Mouse (Mus musculus): Measurements from ENCODE around the gene Gm49318. TPM values are rescaled to one million over a fixed set of nuclear protein-coding genes. Genes with fewer than 3 reads are reported as not detected.

Gm49318 gene
- polyA plus RNA-seq, 1 experiment = not detected

DNA sequence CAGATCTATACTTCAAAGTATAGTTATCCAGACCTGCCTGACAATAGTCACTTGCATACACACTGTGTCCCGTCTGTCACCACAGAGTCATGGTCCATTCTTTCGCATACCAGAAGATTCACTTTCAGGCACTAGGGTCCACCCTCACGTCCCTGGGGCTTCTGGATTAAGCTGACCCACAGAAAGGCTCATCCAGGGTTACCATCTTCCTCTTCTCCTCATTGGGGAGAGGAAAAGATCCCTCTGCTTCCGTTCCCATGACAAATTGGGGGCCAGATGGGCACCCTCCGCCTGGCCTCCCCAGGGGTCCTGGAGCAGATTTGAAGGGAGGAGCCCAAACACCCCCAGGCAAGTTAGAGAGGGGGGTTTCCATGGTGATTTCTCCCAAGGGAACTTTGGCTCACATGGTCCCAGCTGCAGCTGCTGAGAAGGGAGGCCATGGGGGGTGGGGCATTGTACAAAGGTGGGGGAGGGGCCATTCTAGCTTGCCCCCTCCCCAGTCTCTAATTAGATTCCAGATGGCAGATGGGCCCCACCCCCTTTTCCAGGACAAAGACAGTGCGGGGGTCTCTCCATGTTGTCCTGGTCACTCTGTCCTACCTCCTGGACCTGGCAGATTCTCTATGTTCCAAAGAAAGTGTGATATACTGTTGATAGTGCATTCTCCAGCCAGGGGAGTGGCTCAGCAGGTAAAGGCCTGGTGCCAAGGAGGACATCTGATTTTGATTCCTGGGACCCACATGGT is 35.6 kb downstream of the Gm49318 start:
- H3K36me3 ChIP-seq (ENCODE audit: control insufficient read depth, insufficient read depth, low read length) = no peaks in the 10 kb centered on the region
- H3K4me1 ChIP-seq (ENCODE audit: control insufficient read depth, insufficient read depth, insufficient read length) = no peaks in the 10 kb centered on the region
- no peak for DNase-seq (ENCODE audit: low read depth in 1 of 2, low spot score in 2 of 2)
- no peak overlapping the region for H3K27ac ChIP-seq (ENCODE audit: insufficient read depth, low read length)
- no peak overlapping the region for H3K4me3 ChIP-seq (ENCODE audit: extremely low read depth, insufficient read depth, insufficient read length)
- no peaks in the 10 kb centered on the region for H3K27me3 ChIP-seq (ENCODE audit: control insufficient read depth, insufficient read depth, low read length)
- TF ChIP-seq POLR2A (IDR thresholded peaks at IDR 0.05; ENCODE audit: low read depth, low read length) (no peak), CTCF (IDR thresholded peaks at IDR 0.05; ENCODE audit: extremely low read depth, insufficient read depth, insufficient read length, insufficient replicate concordance) (no peak)
- WGBS = 68% methylated on average over 6 of the region's 6 CpGs

DNA sequence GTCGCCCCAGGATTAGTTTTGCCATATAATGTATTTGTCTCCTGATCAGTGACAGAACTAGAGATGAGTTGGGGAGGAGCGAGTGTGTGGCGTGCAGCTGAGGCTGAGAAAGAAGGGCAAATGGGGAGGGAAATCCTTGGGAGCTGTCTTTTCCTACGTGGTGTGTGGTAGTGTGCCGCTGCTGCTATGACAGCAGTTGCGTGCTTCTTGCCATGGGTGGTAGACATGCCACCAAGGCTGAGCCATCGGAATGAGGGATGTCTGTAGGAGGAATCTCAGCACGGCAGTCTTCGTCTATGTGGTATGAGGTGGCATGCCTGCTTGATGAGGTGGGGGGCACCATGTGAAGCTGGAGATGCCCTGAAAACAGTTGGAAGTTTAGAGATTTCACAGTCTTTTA is 40.7 kb downstream of the Gm49318 start:
- no peaks in the 10 kb centered on the region for H3K27me3 ChIP-seq (ENCODE audit: control insufficient read depth, insufficient read depth, low read length)
- H3K36me3 ChIP-seq (ENCODE audit: control insufficient read depth, insufficient read depth, low read length) = no peaks in the 10 kb centered on the region
- H3K4me1 ChIP-seq (ENCODE audit: control insufficient read depth, insufficient read depth, insufficient read length) = no peaks in the 10 kb centered on the region
- WGBS = 94% methylated on average over 9 of the region's 9 CpGs
- H3K4me3 ChIP-seq (ENCODE audit: extremely low read depth, insufficient read depth, insufficient read length) = no peak overlapping the region
- no peak overlapping the region for H3K27ac ChIP-seq (ENCODE audit: insufficient read depth, low read length)
- no peak for DNase-seq (ENCODE audit: low read depth in 1 of 2, low spot score in 2 of 2)
- TF ChIP-seq POLR2A (IDR thresholded peaks at IDR 0.05; ENCODE audit: low read depth, low read length) (no peak), CTCF (IDR thresholded peaks at IDR 0.05; ENCODE audit: extremely low read depth, insufficient read depth, insufficient read length, insufficient replicate concordance) (no peak)

DNA sequence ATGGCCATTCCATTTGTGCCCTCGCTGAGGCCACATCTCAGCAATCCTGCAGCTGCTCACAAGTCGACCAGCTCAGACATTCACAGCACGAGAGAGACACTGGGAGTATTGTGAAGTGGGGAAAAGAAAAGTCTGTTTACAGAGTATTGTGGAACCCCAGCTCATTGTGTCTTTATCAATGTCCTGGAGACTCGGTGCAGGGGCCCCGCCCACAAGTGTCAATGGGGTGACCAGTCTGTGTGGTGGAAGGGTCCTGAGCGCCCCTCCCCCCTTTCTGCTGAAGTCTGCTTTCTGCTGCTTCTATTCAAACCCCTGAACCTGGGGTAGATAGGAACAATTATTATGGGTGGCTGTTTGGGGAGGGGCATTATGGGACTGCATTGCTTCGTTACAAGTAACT is 42.6 kb downstream of the Gm49318 start:
- no peak overlapping the region for H3K4me3 ChIP-seq (ENCODE audit: extremely low read depth, insufficient read depth, insufficient read length)
- H3K27ac ChIP-seq (ENCODE audit: insufficient read depth, low read length) = no peak overlapping the region
- TF ChIP-seq POLR2A (IDR thresholded peaks at IDR 0.05; ENCODE audit: low read depth, low read length) = no peak
- H3K27me3 ChIP-seq (ENCODE audit: control insufficient read depth, insufficient read depth, low read length) = no peaks in the 10 kb centered on the region
- 70% methylated on average over 7 of the region's 7 CpGs for WGBS
- DNase-seq (ENCODE audit: low read depth in 1 of 2, low spot score in 2 of 2) = no peak
- H3K36me3 ChIP-seq (ENCODE audit: control insufficient read depth, insufficient read depth, low read length) = no peaks in the 10 kb centered on the region
- no peaks in the 10 kb centered on the region for H3K4me1 ChIP-seq (ENCODE audit: control insufficient read depth, insufficient read depth, insufficient read length)

DNA sequence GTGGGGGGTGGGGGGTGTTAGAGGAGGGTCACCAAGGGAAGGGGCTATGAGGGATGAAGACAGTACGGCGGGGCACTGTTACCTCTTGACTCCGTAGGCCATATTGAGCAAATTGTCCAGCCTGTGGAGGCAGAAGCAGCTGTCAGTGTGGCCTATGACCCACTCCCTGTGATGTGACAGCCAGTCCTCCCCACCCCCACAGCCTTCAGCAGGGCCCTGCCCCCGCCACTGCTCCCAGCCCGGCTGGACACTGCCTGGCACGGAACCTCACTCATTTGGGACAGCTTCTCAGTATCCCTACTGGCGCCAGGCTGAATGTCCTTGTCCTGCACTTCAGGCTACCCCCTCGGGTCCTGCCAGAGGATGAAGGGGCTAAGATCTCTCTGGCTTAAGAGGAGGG is 46.5 kb downstream of the Gm49318 start:
- no peaks in the 10 kb centered on the region for H3K4me1 ChIP-seq (ENCODE audit: control insufficient read depth, insufficient read depth, insufficient read length)
- WGBS = 80% methylated on average over 8 of the region's 8 CpGs
- no peak for DNase-seq (ENCODE audit: low read depth in 1 of 2, low spot score in 2 of 2)
- no peak overlapping the region for H3K4me3 ChIP-seq (ENCODE audit: extremely low read depth, insufficient read depth, insufficient read length)
- no peaks in the 10 kb centered on the region for H3K27me3 ChIP-seq (ENCODE audit: control insufficient read depth, insufficient read depth, low read length)
- no peaks in the 10 kb centered on the region for H3K36me3 ChIP-seq (ENCODE audit: control insufficient read depth, insufficient read depth, low read length)
- no peak overlapping the region for H3K27ac ChIP-seq (ENCODE audit: insufficient read depth, low read length)
- TF ChIP-seq POLR2A (IDR thresholded peaks at IDR 0.05; ENCODE audit: low read depth, low read length) = no peak
- no peak for TF ChIP-seq CTCF (IDR thresholded peaks at IDR 0.05; ENCODE audit: extremely low read depth, insufficient read depth, insufficient read length, insufficient replicate concordance)

DNA sequence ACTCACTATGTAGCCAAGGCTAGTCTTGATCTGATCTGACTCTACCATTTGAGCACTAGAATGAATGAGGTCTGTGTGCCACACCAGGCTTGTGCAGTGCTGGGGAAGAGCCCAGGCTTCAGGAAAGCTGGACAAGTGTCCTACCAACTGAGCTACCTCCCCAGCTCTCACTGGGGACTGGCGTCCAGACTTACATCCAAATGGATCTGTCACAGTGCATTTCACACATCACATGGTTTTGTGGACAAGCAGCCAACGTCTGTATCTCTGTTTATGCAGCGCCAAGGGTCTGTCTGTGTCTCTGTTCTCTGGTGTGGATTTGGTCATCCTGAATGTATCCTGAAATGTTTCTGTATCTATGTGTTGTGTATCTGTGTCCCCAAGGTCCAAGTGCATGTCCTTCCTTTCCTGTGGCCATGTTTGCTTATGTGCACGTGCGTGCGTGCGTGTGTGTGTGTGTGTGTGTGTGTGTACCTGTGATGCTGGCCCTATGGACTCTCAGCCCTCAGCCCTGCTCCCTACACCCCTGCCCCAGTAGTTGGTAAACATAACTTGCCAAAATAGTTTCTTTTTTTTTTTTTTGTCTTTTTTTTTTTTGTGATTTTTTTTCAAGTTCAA is 53.7 kb downstream of the Gm49318 start:
- H3K4me1 ChIP-seq (ENCODE audit: control insufficient read depth, insufficient read depth, insufficient read length) = no peaks in the 10 kb centered on the region
- DNase-seq (ENCODE audit: low read depth in 1 of 2, low spot score in 2 of 2) = no peak
- no peak overlapping the region for H3K27ac ChIP-seq (ENCODE audit: insufficient read depth, low read length)
- no peaks in the 10 kb centered on the region for H3K27me3 ChIP-seq (ENCODE audit: control insufficient read depth, insufficient read depth, low read length)
- TF ChIP-seq POLR2A (IDR thresholded peaks at IDR 0.05; ENCODE audit: low read depth, low read length) = no peak
- TF ChIP-seq CTCF (IDR thresholded peaks at IDR 0.05; ENCODE audit: extremely low read depth, insufficient read depth, insufficient read length, insufficient replicate concordance) = no peak
- WGBS = 87% methylated on average over 7 of the region's 7 CpGs
- no peak overlapping the region for H3K4me3 ChIP-seq (ENCODE audit: extremely low read depth, insufficient read depth, insufficient read length)
- peaks cover 14% of the 10 kb centered on the region for H3K36me3 ChIP-seq (ENCODE audit: control insufficient read depth, insufficient read depth, low read length)

DNA sequence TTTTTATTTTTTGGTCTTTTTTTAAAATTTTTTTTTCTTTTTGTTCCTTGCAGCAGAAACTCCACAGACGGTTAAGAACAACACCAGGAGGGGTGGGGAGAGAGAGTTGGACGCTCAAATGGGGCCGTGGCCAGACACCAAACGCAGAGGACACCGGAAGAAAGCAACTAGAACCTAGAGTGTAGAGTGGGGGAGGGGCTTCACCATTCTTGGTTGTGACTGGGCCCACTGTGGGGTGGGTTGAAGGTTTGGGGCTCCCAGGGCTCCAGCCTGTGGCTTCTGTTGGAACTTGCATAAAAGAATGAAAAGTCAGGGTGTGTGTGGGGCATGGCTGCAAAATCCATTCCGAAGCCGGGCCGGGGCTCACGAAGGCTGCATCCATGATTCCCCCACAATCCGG is 54.8 kb downstream of the Gm49318 start:
- WGBS = 61% methylated on average over 10 of the region's 10 CpGs
- no peak overlapping the region for H3K4me3 ChIP-seq (ENCODE audit: extremely low read depth, insufficient read depth, insufficient read length)
- no peaks in the 10 kb centered on the region for H3K27me3 ChIP-seq (ENCODE audit: control insufficient read depth, insufficient read depth, low read length)
- H3K36me3 ChIP-seq (ENCODE audit: control insufficient read depth, insufficient read depth, low read length) = peaks cover 23% of the 10 kb centered on the region
- TF ChIP-seq CTCF (IDR thresholded peaks at IDR 0.05; ENCODE audit: extremely low read depth, insufficient read depth, insufficient read length, insufficient replicate concordance) (no peak), POLR2A (IDR thresholded peaks at IDR 0.05; ENCODE audit: low read depth, low read length) (no peak)
- H3K4me1 ChIP-seq (ENCODE audit: control insufficient read depth, insufficient read depth, insufficient read length) = no peaks in the 10 kb centered on the region
- no peak for DNase-seq (ENCODE audit: low read depth in 1 of 2, low spot score in 2 of 2)
- H3K27ac ChIP-seq (ENCODE audit: insufficient read depth, low read length) = no peak overlapping the region

DNA sequence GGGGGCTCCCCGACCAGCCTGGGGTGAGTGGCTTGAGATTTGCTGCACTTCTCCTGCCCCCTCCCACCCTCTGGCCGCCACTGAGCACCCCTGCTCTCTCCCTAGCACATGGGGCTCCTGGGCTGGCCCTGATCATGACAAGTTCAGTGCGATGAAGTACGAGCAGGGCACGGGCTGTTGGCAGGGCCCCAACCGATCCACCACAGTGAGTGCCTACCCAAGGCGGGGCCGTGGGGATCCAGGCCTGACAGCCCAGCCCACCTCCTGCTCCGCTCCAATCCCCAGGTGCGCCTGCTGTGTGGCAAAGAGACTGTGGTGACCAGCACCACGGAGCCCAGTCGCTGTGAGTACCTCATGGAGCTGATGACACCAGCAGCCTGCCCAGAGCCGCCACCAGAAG is 58.3 kb downstream of the Gm49318 start:
- 93% methylated on average over 13 of the region's 13 CpGs for WGBS

More for the DNA sequence above, 58.3 kb downstream of the Gm49318 start:
- Histone ChIP-seq H3K4me1 (ENCODE audit: control insufficient read depth, insufficient read depth, insufficient read length) (no peaks in the 10 kb centered on the region; the same call in 1 of the 2 replicates), H3K27me3 (ENCODE audit: control insufficient read depth, insufficient read depth, low read length) (no peaks in the 10 kb centered on the region), H3K27ac (ENCODE audit: insufficient read depth, low read length) (no peak overlapping the region), H3K4me3 (ENCODE audit: extremely low read depth, insufficient read depth, insufficient read length) (no peak overlapping the region), H3K36me3 (ENCODE audit: control insufficient read depth, insufficient read depth, low read length) (peaks cover 49% of the 10 kb centered on the region)
- TF ChIP-seq POLR2A (IDR thresholded peaks at IDR 0.05; ENCODE audit: low read depth, low read length) = no peak
- no peak for TF ChIP-seq CTCF (IDR thresholded peaks at IDR 0.05; ENCODE audit: extremely low read depth, insufficient read depth, insufficient read length, insufficient replicate concordance)
- DNase-seq (ENCODE audit: low read depth in 1 of 2, low spot score in 2 of 2) = no peak

Measured in spleen, adult 2 months (tissue).